Mouse (Mus musculus): ENCODE measurements at regions not wholly inside any gene's neighbourhood (a gene's known extent, or its start where the extent isn't known, plus 50 kb on each side); places are given as distances from the start of the nearest gene placed in this dataset.

DNA sequence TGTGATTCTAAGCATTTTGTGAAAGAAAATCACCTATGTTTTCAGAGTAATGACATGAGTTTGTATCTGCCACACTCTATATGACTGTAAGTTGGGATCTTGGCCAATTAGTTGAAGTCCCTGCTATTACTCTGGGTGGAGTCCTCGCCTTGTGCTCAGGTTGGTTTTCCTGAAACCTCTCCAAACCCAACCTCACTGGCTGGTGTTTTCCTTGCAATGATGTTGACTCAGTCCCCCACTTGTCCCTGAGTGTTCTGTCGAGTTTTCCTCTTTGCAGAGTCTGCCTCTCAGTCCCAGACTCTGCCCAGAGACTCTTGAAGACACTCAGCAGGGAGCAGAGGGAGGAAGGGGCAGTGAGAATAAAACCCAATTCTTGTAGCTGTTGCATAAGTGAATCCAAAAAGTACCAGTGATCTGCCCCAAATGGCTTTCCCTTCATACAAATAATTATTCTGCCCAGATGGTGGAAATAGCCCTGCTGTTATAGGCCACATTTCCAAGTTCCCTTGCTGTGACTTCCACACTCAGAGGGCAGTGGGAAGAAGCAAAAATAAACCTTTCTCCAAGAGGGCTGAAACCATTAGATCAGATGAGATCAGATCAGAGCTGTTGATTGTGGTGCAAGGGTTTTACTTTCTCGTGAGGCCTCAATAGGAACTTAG, 694.3 kb downstream of the Hs3st4 start:
- DNase-seq, result peak; percentile 35

DNA sequence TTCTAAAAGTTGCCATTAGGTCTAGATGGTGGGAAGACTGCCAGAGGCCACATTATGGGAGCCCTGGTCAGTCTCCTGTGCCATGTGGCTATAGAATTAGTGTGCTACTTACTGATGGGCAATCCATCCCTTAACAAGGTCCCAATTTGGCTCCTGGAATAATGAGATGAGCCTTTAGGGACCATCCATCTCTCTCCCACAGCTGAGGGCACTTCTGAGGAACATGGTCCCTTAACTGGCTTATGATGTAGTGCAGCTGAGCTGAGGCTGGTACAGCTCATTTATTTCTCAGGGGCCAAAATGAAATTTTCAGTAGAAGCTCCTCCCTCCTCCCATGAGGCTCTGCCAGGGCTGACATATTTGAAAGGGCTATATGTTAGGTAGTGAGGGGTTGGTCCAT, 697.9 kb downstream of the Hs3st4 start:
- no peak for DNase-seq

DNA sequence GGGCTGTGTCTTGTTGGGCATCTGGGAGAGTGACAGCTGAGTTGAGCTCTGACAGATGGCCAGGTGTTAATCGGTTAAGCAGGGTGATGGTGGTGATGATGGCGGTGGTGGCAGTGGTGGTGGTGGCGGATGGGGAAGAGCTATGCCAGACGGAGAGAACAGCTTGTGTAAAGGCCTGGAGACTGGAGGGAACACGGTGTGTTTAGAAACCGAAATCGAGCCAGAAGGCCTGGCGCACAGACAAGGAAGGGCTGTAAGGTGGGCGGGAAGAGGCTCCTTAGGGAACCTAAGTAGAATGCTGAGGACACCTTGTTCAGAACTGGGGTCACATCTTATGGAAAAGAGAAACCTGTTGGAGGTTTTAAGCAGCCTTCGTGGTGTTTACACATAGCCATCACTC, 698.5 kb downstream of the Hs3st4 start:
- peak; percentile 30 for DNase-seq

DNA sequence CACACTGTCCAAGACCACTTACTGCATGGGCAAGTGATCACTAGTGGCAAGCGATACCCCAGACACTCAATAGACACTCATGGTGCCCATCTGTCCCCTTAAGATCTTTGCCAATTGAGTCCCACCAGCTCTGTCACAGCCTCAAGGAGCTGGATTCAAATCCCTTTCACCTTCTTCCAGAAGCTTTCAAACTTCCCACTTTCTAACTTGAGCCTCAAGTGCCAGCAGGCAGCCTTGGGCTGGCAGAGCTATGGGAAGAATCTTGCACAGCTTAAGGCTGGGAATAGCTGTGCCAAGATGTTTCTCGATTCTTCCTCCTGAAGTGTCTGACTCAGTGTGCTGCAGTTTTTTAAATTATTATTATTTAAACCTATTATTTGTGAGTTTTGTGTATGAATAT, 699.2 kb downstream of the Hs3st4 start:
- no peak for DNase-seq

DNA sequence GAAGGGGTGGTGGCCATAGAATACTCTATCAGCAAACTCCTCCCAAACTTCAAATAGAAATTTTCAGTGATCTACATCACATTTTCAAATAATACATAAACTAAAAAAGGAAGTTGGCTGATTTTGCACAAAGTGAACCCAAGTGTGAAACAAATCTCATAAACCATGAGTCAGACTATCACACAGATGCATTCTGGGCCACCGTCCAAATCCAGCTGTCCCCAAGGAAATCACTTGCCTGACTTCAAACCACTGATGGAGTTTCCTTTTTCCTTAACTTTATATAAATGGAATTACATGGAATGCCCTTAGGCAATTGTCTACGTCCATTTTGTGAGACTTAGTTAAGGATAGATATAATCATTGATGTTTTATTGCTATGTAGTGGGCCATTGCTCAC, 702.8 kb downstream of the Hs3st4 start:
- no peak for DNase-seq

DNA sequence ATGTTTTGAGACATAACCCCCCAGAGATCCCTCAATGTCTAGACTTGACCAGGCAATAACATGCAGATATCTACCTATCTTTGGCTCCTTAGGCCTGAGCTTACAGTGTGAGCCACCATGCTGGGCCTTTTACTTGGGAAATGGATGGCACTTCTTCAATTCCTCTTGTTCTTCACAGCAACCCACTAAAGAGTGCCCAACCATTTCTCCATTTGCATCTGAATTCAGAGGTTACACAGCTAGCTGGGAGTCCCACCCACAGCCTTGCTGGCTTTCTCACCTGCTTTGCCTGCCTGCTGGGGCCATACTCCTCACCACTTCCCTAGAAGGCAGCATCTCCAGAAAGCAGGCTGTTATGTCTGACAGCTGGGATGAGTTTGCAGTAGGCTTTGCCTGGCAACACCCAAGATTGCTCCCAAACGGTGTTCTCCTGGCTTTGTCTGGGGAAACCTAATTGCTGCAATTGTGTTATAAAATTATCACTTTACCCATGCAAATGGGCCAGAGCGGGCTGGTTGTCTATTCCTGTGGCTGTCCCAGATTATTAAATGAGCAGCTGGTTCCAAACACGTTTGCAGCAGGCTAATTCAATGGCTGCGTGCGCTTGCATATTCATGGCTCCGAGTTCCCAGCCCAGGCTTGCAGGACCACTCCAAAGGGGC, 721.6 kb downstream of the Hs3st4 start:
- no peak for DNase-seq

DNA sequence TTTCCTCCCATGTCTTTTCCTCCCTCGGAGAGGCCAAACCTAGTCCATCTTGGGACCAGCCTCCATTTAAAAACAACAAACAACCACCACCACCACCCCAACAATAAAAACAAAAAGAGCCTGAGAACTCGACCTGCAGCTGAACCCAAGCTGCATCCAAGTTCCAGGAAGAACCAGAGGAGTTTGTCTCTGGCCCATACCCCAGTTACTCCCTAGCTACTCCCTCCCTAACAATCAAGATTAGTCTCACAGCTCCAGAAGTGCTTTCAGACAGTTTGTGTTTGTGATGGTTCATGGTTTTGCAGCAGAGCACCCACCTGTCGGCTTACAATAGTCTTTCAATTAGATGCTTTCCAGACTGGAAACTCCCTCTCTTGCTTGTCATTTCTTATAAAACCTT, 724.5 kb downstream of the Hs3st4 start:
- DNase-seq, result no peak

DNA sequence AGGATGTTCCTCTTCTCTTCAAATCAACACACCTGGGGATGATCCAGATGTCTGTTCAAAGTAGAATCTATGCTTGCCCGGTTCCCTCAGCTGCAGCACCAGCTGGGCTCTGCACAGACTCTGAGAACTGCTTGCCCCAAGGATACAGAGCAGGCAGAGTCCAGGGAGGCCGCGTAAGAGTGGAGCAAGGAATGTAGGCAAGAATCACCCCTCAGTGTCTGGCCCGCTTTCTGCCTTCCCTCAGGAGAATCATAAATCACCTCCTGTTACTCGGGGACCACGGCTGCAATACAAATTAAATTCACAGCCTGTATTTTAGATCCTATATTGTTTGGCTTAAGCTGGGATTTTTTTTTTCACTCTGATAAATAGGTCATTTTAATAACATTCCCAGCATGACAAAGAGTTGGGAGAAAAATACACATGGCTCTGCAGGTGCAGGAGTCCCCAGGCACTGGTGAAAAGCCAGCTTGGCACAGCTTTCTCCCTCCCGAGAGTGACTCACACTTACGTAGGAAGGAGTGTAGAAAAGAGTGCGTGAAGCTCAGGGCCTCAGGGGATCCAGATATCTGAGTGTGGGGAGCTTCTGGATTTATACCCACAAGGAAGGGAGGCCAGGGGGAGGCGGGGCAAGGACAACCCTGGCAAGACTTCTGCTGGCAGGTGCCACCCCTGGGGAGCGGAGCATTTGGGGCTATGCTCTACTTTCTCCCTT, 726.3 kb downstream of the Hs3st4 start:
- DNase-seq, result peak; percentile 76

DNA sequence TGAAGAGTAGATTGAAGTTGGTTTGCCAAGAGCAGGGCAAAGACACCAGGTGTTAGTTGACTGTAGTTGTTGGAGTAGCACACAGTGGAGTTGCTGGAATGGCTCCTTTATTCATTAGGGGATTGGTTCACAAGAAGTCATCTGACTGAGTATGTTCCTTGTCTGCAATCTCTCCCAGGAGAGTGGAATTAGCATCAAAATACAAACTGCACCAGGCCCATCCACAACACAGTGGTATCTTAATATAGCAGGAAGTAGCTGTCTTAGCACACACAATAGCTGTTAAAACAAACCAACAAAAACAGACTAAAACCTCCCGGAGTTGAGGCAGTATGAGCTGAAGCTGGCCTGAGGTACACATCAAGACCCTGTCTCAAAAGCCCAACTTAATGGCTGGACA, 723.5 kb upstream of the Kdm8 start:
- DNase-seq, result no peak

DNA sequence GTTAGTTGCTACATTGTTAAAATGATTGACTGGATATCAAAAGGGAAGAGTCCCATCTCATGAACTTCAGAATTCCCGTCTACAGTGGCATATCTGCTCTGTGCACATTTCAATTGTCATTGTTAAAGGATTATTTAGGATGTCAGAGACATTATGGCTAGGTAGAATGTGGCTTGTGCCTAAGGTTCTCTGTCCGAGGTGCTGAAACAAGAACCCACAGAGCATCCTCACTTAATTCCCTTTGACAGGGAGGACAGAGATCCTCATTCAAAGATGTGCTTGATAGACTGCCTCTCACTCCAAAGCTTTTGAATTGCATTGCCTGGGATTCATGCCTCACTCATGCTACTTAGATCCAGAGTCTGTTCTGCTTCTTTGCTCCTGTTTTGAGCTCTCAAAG, 702.4 kb upstream of the Kdm8 start:
- DNase-seq, result no peak

DNA sequence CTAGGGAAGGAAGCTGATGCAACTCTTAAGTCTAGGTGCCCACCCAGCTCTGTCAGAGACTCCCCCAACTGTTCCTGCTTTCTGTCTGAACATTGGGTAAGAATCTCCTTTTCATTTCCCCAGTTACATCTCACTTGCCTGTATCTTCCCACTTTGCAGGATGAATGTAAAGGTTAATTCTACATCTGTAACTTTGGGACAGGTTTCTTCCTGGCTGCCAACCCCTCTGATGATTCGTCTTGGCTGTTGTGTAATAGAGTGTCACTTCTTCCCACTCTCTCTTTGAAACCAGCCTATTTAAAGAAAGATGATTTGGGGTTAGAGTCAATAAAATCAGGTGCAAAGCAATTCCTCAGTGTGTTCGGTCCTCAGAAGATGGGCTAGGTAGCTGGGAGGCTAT, 698.2 kb upstream of the Kdm8 start:
- no peak for DNase-seq

DNA sequence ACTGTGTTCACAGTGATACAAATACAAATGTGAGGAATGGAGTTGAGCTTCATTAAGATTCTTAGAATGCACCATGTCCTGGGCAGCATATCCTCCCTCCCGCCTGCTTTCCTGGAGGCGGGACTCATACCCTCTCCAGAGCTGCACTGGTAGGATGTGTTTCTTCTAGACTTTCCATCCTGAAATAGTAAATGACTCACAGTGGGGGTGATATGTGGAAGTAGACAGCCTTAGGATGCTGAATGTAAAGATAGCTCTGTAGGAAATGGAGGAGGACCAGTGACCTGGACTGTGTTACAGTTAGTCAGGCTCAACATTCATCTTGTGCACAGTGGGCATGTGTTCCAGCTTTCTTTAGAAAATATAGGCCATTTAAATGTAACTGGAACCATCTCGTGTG, 696.1 kb upstream of the Kdm8 start:
- DNase-seq, result no peak

DNA sequence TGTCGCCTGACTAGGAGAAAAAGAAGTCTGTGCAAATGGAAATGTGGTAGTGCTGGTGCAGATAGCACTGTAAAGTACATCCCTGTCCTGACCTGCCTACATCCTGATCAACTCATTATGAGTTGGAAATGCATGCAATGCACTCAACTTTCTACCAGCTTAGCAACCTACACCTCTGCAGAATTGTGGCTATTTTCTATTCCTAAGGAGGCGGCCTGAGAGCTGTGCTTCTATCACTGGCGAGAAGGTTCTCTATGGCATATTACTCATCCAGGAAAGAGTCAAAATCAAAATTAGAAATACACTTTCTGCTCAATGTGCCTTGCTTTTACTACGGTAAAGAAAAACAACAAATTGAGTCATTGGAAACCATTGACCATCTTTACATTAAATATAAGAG, 685.4 kb upstream of the Kdm8 start:
- no peak for DNase-seq

DNA sequence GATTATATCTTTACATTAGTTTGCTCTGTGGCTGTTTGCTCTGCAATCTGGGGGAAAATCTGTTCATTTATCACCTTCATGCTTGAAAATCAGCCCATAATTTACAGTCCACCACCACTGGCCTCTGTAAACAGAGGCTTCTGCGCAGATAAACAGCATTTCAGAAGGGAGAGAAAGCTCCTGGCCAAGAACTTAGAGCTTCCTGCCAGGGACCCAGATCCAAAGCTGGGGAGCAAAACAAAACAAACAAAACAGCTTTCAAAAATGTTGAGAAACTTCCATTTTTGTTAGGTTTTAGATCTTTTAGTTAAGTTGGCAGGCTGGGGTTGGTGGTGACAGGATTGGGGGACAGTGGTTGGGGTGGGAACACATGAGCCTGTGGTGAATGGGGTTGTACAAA, 666.7 kb upstream of the Kdm8 start:
- DNase-seq, result no peak

DNA sequence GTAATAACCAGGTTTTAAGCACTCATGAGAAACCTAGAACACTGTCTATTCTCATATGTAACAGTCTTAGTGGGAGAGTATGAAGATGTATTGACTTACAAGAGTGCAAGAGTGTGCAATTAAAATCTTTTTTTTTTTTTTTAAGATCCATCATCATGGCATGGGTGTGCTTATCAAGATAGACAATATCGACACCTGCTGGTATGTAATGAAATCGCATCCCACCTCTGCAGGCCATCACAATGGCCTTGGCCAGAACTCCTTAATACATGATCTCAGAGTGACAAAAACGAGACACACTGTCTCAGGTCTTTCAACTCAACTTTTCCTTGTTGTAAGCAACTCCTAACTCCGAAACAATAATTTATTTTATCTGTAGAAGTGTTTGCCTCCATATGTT, 661.7 kb upstream of the Kdm8 start:
- DNase-seq, result peak; percentile 42

DNA sequence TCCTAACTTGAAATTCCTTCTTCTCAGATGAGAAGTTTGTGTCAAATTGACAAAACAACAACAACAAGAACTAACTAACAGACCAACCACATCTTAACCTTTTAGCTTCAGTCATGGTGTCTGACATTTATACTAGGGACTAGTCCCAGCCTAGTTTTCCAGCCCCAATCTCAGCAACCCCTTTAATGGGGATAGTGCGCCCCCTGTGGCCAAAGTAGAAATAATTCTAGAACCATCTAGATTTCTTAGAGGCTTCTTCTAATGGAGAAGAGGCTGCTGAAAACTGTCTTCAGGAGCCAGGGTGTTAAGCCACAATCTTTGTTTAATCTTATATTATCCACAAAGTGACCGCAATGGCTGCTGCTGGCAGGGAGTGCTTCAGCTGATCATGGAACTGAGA, 659.5 kb upstream of the Kdm8 start:
- DNase-seq, result no peak

DNA sequence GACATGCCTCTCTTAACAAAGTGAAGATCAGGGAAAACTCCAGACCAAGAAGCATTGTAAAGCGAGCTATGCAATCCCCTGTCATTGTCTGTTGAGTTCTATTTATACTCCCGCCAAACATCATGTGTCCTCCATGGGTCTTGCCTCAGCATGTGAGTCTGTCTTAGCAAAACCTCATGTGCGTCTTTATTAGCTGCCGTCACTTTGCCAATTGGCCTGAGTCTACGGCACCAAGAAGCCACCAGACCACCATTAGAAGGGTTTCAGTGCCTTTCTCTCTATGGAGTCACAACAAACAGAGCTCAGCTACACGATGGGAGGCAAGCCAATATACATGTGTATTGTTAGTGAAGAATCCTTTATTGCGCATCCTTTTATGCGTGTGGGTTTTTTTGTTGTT, 658.6 kb upstream of the Kdm8 start:
- DNase-seq, result no peak

DNA sequence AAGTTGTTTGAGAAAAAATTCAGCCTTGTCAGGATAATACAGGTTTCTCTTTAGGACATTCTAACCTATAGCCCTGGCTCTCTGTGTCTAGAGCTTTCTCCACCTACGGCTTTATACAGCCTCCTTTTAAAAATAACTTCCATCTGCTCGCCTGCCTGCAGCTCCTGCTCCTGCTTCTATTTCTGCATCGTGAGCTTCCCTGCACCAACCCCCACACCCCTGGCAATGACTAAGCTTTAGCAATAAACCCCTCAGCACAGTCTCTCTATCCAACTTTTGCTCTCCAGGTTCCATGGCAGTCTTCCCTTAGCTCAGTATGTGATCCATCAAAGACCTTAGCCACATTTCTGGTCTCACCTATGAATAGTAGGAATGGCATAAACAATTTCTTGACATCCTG, 655.7 kb upstream of the Kdm8 start:
- peak; percentile 47 for DNase-seq

DNA sequence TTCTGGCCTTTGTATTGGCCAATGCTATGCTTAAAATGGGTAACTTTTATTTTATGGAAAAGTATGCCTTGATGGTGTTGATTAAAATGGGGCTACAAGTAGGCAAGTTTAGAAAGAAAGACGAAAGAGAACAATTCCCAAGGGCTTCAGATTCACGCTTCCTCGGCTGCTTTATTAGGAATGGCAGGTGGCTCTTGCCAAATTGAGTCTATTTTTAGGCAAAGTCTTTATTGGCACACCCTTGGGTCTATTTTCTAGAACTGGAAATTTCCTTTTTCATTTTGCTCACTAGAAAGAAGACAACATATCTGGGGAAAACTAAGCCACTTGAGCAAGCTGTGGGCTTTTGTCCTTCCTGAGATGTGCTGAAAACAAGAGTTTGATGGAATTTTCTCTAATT, 641.4 kb upstream of the Kdm8 start:
- peak; percentile 11 for DNase-seq

DNA sequence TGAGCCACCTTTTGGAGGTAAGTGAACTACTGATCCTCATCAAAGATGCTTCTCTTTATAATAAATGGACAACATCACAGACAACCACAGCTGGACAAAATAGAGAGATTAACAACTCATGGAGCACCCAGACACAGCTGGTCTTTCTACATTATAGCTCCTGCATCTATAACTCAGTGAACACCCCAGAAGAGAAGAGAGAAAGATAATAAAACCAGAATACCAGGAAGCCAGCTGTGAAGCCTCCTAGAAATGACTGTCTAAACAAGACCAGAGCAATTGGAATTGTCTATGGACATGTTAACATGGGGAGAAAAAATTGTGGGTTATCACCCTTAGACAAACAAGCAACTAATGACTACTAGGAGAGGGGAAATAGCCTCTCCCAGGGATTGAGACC, 609.8 kb upstream of the Kdm8 start:
- DNase-seq, result no peak

DNA sequence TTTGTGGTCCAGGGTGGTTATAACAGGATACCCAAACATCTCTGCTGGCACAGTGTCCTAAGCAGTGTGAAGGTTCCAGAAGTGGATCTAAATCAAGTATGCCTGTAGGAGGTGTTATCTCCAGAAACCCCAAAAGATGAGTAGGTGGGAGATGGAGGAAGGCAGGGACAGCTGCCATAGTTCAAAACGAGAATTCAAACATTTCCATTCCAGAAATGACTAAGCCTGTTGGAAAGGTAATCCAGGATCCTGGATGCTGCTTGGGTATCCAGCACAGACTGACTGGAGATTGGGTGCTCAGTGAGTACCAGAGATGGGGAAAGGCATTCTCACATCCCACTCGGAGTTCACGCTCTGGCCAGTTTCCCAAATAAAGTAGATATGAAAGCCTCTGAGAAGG, 607.9 kb upstream of the Kdm8 start:
- DNase-seq, result no peak

DNA sequence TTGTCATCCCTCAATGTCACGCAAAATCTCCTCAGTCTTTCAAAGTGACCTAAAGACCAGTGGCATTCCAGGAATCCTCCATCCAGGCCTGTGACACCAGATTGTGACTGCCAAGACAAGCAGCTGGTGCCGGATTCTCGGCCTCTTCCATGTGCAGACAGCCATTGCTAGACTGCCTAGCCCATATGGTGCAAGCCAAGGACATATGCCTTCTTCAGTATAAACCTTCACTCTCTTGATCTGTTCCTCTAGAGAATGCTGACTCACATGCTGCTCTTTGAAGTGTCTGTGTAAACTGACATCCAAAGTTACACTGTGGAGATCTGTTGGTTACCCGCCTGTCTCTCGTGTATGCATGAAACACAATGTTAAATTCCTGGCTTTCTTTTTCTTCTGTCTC, 589.4 kb upstream of the Kdm8 start:
- DNase-seq, result peak; percentile 3

DNA sequence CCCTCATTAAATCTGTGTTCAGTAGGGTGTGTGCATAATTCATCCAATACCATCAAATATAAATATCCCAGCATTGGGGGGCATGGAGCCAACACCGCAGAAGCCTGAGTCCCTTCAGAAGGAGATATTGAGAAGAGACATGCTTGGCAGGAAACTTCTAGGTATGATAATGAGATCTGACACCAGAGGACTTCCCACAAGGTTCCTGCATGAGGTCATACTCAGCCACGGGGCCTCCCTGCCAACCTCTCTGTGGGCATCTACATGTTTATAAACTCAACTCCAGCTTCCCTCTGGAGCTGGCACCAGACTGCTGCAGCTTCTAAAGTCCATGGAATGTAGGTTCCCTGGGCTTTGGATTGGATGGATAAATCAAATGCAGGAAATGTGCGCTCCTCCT, 587.4 kb upstream of the Kdm8 start:
- no peak for DNase-seq

DNA sequence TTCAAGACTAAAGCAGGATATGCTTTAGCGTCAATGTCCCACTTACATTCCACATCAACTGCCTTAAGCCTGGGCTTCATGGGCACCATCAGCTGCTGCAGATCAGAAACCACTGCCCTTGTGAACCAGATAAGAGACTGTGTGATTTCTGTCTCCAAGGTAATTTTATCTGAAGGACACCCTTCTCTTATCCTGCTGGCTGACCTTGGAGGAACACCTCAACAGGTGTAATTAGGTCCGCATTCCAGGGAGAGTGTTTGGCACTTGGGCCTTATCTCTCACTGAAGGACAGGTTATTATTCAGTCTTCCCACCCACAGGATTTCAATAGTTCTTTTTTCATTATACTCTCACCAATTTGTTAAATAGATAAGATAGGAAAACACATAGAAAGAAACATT, 583.1 kb upstream of the Kdm8 start:
- no peak for DNase-seq

Measured in cerebellum, adult 8-10 months (tissue).